Mouse (Mus musculus): Measurements from ENCODE around the gene Thrap3.
"Not testable (repeated sequence)": the region's sequence is repeated elsewhere in the genome, so short reads cannot be mapped to it uniquely, and the experiment has no call there.

Thrap3 gene

DNA sequence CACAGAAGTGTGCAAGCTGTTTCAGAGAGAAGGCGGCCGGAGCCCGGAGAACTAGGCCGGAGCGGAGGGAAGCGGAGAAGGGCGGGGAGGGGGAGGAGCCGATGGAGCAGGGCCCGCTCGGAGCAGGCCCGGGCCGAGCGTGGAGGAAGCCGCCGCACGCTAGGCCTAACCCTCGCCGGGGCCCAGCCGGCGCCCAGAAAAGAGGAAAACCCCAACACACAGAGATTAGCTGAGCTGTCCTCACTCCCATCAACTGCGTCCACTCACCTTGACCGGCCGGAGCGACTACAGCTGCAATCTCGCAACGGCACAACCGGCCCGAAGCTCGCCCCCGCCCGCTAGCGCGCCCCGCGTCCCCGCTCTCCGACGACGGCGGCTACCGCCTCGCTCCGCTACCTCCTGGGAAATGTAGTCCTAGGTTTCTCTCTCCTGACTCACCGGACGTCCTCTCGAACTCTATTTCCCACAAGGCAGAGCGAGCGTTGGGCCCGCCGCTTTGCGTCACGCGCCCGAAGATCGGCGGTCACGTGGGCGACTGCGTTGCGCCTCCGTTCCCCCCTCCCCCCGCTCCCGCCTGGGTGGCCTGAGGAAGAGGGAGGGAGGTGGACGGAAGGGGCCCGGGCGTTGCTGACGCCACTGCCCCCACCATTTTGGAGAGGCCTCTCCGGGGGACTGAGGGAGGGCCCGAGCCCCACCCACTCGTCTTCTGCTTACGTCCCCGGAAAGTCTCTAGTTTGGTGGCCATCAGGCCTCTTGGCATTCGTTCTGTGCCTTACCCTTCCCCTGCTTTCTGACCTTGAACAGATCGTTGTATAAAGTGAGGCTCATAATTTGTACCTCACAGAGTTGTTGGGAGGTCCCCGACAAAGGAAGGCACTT, at the start of gene Thrap3:
Thrap3 (minus strand) TSS at position 458 of the 879 bp plus-strand sequence.
- DNase-seq, result peak; percentile 96 to 98

DNA sequence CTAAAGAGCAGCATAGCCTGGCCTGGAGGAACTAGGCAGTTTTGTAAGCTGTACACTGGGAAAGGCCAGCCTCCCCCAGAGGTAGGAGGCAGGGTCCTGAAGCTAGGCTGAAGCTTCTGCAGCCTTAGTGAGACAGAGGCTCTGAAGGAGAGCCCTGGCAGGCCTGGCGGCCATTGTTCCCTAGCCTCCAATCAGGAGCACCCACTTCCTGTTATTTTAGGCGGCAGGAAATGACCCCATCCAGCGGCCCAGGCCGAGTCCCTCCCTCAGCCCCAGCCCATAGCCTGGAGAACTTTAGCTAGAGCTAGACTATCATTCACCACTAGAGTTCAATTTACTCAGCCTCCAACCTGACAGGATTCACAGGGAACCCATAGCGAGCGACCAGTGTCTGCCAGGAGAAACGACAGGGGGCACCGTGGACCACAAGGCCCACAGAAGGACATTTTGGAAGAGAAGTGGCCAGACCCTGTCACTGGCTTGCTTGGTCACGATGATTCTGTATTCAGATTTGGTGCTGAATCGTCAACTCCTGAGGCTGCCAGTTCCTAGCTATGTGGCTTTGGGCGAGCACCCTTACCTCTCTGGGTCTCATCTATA, 49.2 kb upstream of the Thrap3 start:
- no peak for DNase-seq

DNA sequence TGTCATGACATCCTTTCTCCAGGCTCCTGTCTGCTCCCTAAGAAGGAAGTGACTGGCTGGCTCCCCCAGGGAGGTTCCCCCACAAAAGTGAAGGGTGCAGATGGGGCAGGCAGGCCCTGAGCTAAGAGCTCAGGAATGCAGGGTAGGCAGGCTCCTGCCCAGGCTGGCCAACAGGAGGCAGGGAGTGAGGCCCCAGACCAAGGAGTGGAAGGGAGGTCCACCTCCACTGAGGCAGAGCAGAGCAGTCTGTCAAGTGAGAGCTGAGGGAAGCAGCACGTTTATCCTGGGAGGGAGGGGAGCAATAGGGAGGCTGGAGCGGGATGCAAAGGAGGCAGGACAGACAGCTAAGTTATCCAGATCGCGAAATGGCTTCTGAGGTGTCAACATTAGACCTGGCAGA, 48.1 kb upstream of the Thrap3 start:
- DNase-seq, result no peak

DNA sequence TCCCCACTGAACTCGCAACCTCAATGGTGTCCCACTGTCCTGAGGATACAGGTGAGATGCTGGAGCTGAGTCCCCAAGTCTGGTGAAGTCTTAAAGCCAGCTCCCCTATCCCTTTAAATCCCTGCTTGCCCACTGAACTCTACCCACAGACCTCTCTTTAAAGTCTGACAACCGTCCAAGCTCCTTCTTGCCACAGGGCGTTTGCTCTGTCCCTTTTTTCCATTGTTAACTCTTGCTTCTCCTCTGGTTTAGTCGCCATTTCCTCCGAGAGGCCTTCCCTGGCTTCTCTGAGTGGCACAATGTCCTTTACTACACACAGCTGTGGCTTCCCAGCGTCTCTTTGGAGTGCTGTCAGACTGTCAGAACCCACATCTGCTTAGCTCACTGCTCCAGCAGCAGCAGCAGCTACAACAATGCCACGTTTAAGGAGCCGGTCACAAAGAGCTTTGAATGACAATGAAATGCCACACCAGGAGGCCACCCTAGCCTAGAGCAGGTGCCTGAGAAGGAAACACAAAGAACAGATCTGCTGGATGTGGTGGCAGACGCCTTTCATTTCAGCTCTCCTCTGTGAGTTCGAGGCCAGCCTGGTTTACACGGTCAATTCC, 45.8 kb upstream of the Thrap3 start:
- DNase-seq, result no peak

DNA sequence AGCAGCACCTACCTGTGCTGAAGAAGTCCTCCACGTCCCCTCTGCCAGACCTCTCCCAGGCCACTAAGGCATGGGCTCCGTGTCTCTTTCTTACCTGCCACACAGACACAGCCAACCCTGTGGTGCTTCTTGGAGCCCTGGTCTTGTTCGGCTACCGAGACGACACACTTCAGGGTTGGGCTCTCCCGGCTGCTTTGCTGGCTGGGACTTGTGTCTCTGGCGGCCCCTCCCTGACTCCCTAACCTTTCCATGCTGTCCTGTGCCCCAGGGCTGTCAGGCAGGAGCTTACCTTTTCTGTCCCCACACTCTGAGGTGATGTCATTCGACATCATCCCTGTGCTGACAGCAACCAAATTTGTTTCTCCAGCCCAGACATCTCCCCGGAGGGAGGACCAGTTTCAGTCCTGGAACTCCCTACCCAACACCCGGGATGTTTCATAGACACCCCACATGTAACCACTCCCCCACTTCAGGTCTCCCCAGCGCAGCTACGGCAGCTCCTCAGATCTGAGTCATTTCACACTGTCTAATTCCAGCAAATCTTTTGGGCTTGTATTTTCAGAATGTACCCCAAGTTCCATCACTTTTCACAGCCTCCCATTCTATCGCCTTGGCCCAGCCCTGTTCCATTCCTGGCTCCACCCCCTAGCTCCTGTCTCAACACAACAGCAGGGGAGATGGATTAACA, 43.8 kb upstream of the Thrap3 start:
- no peak for DNase-seq

GRCm38 (mm10) chr4:126242510-126242909, 40.0 kb upstream of the Thrap3 start:
- DNase-seq, result no peak

- no peak for DNase-seq
Observed at GRCm38 (mm10) chr4:126241956-126242355, 39.4 kb upstream of the Thrap3 start.

- DNase-seq, result no peak
Observed at GRCm38 (mm10) chr4:126239862-126240475, 37.4 kb upstream of the Thrap3 start.

DNA sequence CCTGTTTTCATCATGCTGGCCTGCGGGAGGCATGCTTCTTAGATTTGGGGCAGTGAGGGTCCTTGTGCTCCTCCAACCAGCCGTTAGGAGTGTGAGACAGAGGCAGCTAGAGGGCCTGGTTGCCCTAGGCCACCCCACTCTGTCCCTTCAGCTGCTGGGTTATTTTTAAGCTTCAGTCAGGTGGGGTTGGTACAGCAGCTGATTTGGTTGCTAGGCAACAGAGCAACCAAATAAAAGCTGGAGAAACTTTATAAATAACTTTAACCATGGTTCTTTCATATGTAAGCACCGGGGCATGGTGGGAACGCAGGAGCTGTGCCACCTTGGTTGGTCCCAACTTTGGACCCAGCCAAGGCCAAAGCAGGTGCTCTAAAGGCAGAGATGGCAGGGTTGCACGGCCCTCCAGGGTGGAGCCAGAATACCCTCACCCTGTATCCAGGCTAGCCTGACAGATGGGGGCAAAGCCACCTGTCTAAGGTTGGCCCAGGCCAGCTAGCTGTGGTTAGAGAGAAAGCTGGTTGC, 35.2 kb upstream of the Thrap3 start:
- no peak for DNase-seq

DNA sequence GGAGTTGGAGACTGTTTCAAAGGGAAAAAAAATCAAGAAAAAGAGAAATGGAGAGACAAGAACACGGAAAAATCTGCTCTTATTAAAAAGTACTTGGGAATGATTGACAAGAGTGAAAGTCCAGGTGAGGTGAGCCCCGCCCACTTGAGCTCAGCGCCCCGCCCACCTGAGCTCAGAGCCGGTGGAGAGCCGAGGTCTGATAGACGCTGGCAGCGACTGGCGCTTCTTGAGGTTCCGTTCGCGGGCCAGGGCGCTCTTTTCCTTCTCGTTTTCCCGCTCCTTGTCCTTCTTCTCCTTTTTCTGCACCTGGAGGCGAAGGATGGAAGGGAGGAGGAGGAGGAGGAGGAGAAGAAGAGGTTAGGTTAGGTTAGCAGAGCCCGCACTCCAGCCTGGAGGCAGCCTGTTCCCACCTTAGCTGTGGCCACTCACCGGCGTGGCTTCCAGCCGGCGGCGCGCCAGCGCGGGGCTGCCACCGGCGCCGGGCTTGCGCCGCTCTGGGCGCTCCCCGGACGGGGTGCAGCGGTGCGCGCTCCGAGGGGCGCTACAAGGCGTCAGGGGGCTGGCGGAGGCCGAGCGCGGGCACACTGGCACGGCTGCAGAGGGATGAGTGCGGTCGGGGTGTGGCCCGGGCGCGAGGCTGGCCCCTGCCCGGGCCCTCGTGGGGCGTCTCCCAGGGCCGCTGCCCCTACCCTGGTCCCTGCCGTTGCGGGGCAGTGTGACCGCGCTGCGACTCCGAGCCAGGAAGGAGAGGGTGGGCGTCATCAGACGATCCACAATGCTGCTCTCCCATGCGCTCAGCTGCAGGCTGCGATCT, 34.1 kb upstream of the Thrap3 start:
- no peak for DNase-seq

- DNase-seq, result peak in 1 of 2 experiments; percentile 37
Observed at GRCm38 (mm10) chr4:126235191-126235590, 32.6 kb upstream of the Thrap3 start.

DNA sequence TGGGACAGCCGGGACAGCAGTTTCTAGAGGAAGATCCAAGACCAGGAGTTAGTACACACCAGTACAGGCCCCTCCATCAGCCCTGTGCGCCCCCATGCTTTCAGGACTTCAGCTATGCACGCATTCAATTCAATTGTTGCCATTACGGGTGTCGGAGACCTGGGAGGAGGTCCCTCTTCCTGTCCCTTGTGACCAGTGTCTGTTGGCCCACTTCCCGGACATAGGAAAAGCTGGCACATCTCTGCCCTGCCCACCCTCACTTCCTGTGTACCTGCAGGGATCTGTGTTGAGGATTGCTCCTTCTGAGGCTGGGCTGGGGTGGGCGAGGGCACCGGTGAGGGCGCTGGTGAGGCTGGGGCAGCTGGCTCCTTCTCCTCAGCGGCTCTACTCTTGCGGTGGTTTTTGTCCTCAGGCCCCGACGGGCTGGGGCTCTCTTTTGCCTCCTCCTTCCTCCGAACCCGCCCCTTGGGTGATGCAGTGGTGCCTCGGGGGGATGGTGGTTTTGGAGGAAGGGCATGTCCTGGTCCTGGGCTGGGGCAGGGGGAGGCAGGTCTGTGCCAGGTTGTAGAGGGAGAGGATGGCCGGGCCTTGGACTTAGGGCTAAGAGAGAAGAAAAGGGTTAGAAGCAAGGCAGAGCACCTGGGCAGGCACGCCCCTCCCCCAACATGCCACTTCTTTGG, 32.1 kb upstream of the Thrap3 start:
- peak in 1 of 2 experiments; percentile 39 for DNase-seq

DNA sequence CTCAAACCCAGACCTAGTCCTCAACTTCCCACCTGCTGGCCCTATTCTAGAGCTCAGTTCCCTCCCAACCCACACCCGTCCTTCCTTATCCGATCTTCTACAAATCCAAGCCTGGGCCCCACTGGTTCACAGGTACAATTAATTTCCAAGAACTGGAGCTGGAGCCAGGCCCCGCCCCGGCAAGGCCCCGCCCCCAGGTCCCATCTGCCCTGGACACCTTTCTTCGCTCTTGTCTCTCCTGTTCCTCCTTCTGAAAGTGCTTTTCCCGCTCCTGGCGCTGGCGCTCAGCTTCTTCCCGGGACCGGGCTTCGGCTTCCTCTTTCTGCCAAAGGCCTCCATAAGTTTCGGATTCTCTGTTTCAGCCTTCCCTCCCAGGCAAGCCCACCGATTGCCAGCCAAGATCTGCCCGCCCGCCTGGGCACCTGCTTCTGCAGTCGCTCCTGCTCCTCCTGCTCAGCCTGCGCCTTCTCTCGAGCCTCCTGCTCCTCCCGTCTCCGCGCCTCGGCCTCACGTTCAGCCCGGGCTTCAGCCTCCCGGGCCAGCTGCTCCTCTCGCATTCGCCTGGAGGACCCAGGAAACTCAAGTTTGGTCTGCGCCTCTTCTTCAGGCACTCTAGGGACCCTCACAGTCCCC, 31.2 kb upstream of the Thrap3 start:
- DNase-seq, result peak in 1 of 2 experiments; percentile 10

GRCm38 (mm10) chr4:126229900-126230299, 27.3 kb upstream of the Thrap3 start:
- no peak for DNase-seq

DNA sequence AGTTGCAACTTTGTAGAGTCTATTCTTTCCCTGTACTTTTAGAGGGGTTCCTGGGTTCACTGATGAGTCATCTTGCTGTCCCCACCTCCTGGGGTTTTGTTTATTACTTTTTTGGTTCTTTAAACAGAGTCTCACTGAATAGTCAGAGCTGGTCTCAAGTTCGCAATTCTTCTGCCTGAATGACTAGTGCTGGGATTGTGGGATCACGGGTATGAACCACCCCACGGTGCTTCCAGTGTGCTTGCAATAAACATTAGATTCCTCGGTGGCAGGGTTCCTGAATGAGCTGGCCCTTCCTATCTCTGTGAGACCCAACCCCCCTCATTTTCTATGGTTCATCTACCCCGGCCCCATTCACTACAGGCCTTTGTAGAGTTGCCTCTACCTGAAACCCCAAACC, 25.6 kb upstream of the Thrap3 start:
- no peak for DNase-seq

DNA sequence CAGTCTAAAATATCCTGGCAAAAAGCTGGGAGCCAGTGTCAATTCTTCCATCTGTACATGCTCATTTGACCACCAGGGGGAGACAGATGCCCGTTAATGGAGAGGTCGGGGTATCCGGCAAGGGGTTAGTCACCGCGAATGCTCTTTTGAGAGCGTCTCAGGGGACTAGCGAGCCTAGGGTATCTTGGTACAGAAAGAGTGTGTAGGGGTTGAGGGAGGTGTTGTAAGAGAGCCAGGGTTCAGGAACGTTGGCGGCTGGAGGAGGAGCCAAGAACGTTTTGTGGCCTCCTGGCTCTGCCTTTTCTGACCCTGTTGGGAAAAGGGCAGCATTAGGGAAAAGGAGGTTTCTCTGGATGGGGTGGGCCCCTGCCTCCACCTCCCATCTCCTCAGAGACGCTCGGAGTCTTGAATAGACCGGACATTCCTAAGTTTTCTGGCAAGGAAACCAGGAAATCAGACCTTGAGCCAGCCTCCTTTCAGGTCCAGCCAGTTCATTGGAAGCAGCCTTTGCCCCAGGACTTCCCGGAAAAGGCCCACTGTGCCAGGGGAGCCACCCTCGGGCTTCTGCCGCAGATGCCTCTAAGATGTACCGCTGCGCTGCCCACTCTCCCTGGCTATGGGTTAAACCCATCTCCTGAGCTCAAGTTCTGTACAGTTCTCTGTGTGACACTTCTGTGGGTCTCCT, 24.7 kb upstream of the Thrap3 start:
- peak; percentile 82 to 86 for DNase-seq

- DNase-seq, result no peak
Observed at GRCm38 (mm10) chr4:126226640-126227039, 24.1 kb upstream of the Thrap3 start.

DNA sequence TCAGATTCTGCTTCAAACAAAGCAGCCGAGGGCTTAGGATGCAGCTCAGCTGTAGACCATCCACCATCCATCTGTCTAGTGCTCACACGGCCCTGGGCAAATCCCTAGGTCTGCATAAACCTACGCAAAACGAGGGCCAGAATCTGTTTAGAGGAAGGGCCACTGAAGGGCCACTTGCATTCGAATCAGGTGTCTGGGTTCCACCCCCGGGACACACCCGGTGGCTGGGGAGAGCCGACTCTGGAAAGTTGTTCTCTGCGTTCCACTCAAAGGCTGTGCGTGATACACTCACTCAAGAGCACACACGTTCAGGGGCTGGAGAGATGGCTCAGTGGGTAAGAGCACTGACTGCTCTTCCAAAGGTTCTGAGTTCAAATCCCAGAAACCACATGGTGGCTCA, 20.1 kb upstream of the Thrap3 start:
- DNase-seq, result no peak

DNA sequence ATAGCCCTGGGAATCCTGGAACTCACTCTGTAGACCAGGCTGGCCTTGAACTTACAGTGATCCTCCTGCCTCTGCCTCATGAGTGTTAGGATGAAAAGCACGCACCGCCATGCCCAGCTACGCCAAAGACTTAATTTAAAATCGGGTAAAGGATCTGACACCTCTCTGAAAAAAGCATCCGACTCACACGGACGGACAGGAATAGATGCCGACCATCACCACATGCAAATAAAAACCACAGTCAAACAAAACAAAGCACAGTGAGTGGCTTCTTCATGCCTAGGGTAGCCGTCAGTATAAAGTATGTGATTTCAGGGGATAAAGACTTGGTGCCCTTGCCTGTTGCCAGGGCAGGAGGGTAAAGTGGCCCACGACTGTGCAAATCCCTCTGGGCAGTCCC, 17.5 kb upstream of the Thrap3 start:
- DNase-seq, result no peak

- DNase-seq, result not testable (repeated sequence)
Observed at GRCm38 (mm10) chr4:126219540-126219939, 17.0 kb upstream of the Thrap3 start.

All from thymus, postnatal 36 days (tissue).